Mouse (Mus musculus) forebrain, embryonic 11.5 days (tissue): ENCODE measurements around the gene Ppa2. TPM values are rescaled to one million over a fixed set of nuclear protein-coding genes. Genes with fewer than 3 reads are reported as not detected.

Experiments
- ATAC-seq: fragments of 200-750 bp; cut with Nextera tagmentation; replicated peaks from 2 replicates; pipeline ENCODE4 v1.8.0; 2017; ENCODE audit warnings: moderate TSS enrichment; ENCODE audit not compliant: low FRiP score
- DNase-seq: peaks from one replicate; pipeline ENCODE4 v3.0.0-alpha.2; 2017; ENCODE audit warnings: low spot score
- H3K27ac ChIP-seq: fragments of 300-500 bp; sonication (generic); 2 replicates; pipeline ENCODE4 v1.5.1; 2014; ENCODE audit warnings: low read depth, low read length
- H3K27me3 ChIP-seq: fragments of 300-500 bp; sonication (generic); 2 replicates; pipeline ENCODE4 v1.6.1; 2014; ENCODE audit warnings: mild to moderate bottlenecking, low read length, mixed read lengths; ENCODE audit not compliant: control insufficient read depth, insufficient read depth
- H3K36me3 ChIP-seq: fragments of 300-500 bp; sonication (generic); 2 replicates; pipeline ENCODE4 v1.6.1; 2014; ENCODE audit warnings: mild to moderate bottlenecking, low read length, moderate library complexity, mixed read lengths; ENCODE audit not compliant: control insufficient read depth, insufficient read depth
- H3K4me1 ChIP-seq: fragments of 300-500 bp; sonication (generic); replicated peaks from 2 replicates; pipeline ENCODE4 v1.6.1; 2014; ENCODE audit warnings: low read length, mixed read lengths; ENCODE audit not compliant: control insufficient read depth, insufficient read depth
- H3K4me2 ChIP-seq: fragments of 300-500 bp; sonication (generic); 2 replicates; pipeline ENCODE4 v1.6.1; 2014; ENCODE audit warnings: low read depth, mild to moderate bottlenecking, low read length, moderate library complexity, mixed read lengths; ENCODE audit not compliant: severe bottlenecking
- H3K4me3 ChIP-seq: fragments of 300-500 bp; sonication (generic); 2 replicates; pipeline ENCODE4 v1.5.1; 2014; ENCODE audit warnings: low read depth, low read length
- H3K9ac ChIP-seq: fragments of 300-500 bp; sonication (generic); 2 replicates; pipeline ENCODE4 v1.6.1; 2014; ENCODE audit warnings: low read length
- H3K9me3 ChIP-seq: fragments of 300-500 bp; sonication (generic); 2 replicates; pipeline ENCODE4 v1.6.1; 2016; ENCODE audit warnings: low read length, mixed read lengths; ENCODE audit not compliant: control insufficient read depth
- WGBS: fragments of 180-500 bp; shearing (Covaris S2); extraction: QIAGEN DNeasy Blood & Tissue Kit; methylation state at CpG from one replicate; pipeline ENCODE4 v1.1.7; 2014; 5-methylcytosine and 5-hydroxymethylcytosine counted together
- polyA plus RNA-seq: library from polyadenylated mRNA; unstranded; fragments of >200 nt; fragmentation: Nextera tagmentation; extraction: Ambion mirVana; gene quantifications from 2 replicates; pipeline ENCODE4 v1.2.1, GENCODE M21; 2014

The Ppa2 gene
- polyA plus RNA-seq, 1 experiment from 2014 or later, result 75.1 TPM

GRCm38 (mm10) chr3:133321928-133322327, 12.0 kb downstream of the Ppa2 start:
- no peak for ATAC-seq
- H3K27ac ChIP-seq, result no peak overlapping the region
- H3K9me3 ChIP-seq, result no peaks in the 10 kb centered on the region
- no peaks in the 10 kb centered on the region for H3K27me3 ChIP-seq
- H3K36me3 ChIP-seq, result no peaks in the 10 kb centered on the region
- DNase-seq, result no peak
- no peak overlapping the region for H3K4me2 ChIP-seq
- WGBS, result 93% methylated on average over 10 of the region's 10 CpGs
- H3K4me1 ChIP-seq, result no peaks in the 10 kb centered on the region
- no peak overlapping the region for H3K9ac ChIP-seq
- no peak overlapping the region for H3K4me3 ChIP-seq

GRCm38 (mm10) chr3:133322552-133322951, 12.6 kb downstream of the Ppa2 start:
- 78% methylated on average over 4 of the region's 4 CpGs for WGBS
- H3K9ac ChIP-seq, result no peak overlapping the region

GRCm38 (mm10) chr3:133325135-133325534, 15.2 kb downstream of the Ppa2 start:
- ATAC-seq (no peak), DNase-seq (no peak)
- Histone ChIP-seq H3K4me3 (no peak overlapping the region), H3K4me1 (no peaks in the 10 kb centered on the region), H3K27ac (no peak overlapping the region), H3K36me3 (no peaks in the 10 kb centered on the region), H3K27me3 (no peaks in the 10 kb centered on the region), H3K4me2 (no peak overlapping the region), H3K9me3 (no peaks in the 10 kb centered on the region), H3K9ac (no peak overlapping the region)
- WGBS, result 38% methylated on average over 5 of the region's 5 CpGs

More at GRCm38 (mm10) chr3:133322552-133322951, 12.6 kb downstream of the Ppa2 start:
- H3K4me3 ChIP-seq, result no peak overlapping the region
- H3K27ac ChIP-seq, result no peak overlapping the region
- no peak overlapping the region for H3K4me2 ChIP-seq
- ATAC-seq (no peak), DNase-seq (peak; percentile 64)
- no peaks in the 10 kb centered on the region for H3K27me3 ChIP-seq
- H3K9me3 ChIP-seq, result no peaks in the 10 kb centered on the region
- H3K36me3 ChIP-seq, result no peaks in the 10 kb centered on the region
- H3K4me1 ChIP-seq, result no peaks in the 10 kb centered on the region

DNA sequence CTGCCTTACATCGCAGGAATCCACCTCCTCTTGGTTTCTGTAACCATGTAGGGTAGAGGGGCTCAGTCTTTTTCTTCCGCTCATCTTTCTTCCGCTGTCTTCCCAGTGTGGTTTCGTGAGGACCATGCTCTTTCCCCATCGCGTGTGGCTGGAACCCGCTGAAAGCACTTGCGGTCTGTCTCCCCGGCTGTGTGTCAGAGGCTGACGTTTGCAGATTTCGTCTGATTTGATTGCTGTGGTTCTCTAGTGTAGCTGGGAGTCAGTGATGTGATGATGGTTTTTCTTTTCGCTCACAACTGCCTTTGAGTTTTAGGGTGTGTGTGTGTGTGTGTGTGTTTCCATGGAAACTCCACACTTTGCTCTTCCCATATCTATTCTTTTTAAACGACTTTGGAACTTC, 18.6 kb downstream of the Ppa2 start:
- no peak overlapping the region for H3K4me2 ChIP-seq
- no peak overlapping the region for H3K9ac ChIP-seq
- DNase-seq, result no peak
- no peaks in the 10 kb centered on the region for H3K27me3 ChIP-seq
- no peaks in the 10 kb centered on the region for H3K4me1 ChIP-seq
- no peak overlapping the region for H3K27ac ChIP-seq
- ATAC-seq, result no peak
- no peaks in the 10 kb centered on the region for H3K9me3 ChIP-seq
- no peaks in the 10 kb centered on the region for H3K36me3 ChIP-seq
- H3K4me3 ChIP-seq, result no peak overlapping the region
- 93% methylated on average over 13 of the region's 13 CpGs for WGBS

GRCm38 (mm10) chr3:133329406-133329805, 19.5 kb downstream of the Ppa2 start:
- 81% methylated on average over 2 of the region's 2 CpGs for WGBS

GRCm38 (mm10) chr3:133331184-133331866, 21.4 kb downstream of the Ppa2 start:
- Histone ChIP-seq H3K4me2 (no peak overlapping the region), H3K27ac (no peak overlapping the region), H3K27me3 (no peaks in the 10 kb centered on the region), H3K9me3 (no peaks in the 10 kb centered on the region), H3K4me1 (no peaks in the 10 kb centered on the region), H3K4me3 (no peak overlapping the region), H3K9ac (no peak overlapping the region), H3K36me3 (no peaks in the 10 kb centered on the region)
- ATAC-seq (0 out of 2 replicates have a peak, but pooled peaks have one; percentile 39), DNase-seq (no peak)
- WGBS, result 82% methylated on average over 15 of the region's 15 CpGs

More at GRCm38 (mm10) chr3:133329406-133329805, 19.5 kb downstream of the Ppa2 start:
- H3K4me1 ChIP-seq, result no peaks in the 10 kb centered on the region
- H3K9ac ChIP-seq, result no peak overlapping the region
- no peak overlapping the region for H3K27ac ChIP-seq
- H3K4me3 ChIP-seq, result no peak overlapping the region
- H3K36me3 ChIP-seq, result no peaks in the 10 kb centered on the region
- H3K4me2 ChIP-seq, result no peak overlapping the region
- DNase-seq (no peak), ATAC-seq (no peak)
- no peaks in the 10 kb centered on the region for H3K9me3 ChIP-seq
- no peaks in the 10 kb centered on the region for H3K27me3 ChIP-seq

DNA sequence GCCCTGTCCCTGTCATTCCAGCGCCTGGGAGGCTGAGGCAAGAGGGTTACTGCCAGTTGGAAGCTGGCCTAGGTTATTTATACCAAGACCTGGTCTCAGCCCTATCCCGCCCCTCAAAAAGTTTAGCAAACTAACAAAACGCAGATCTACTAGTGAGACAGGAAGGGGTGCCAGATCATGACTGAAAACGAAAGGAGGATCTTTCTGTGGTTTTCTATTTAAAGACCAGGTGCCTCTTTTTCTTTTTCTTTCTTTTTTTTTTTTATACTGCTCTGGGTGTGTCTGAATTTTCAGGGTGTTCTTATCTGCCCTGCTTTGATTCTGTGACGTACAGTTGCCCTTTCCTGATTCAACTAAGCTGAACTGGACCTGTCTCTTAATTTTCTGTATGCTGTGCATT, 22.4 kb downstream of the Ppa2 start:
- H3K9ac ChIP-seq, result no peak overlapping the region
- H3K9me3 ChIP-seq, result no peaks in the 10 kb centered on the region
- ATAC-seq (no peak), DNase-seq (no peak)
- 88% methylated on average over 5 of the region's 5 CpGs for WGBS
- no peak overlapping the region for H3K4me2 ChIP-seq
- no peaks in the 10 kb centered on the region for H3K27me3 ChIP-seq
- H3K4me1 ChIP-seq, result no peaks in the 10 kb centered on the region
- no peak overlapping the region for H3K4me3 ChIP-seq
- no peak overlapping the region for H3K27ac ChIP-seq
- H3K36me3 ChIP-seq, result no peaks in the 10 kb centered on the region

DNA sequence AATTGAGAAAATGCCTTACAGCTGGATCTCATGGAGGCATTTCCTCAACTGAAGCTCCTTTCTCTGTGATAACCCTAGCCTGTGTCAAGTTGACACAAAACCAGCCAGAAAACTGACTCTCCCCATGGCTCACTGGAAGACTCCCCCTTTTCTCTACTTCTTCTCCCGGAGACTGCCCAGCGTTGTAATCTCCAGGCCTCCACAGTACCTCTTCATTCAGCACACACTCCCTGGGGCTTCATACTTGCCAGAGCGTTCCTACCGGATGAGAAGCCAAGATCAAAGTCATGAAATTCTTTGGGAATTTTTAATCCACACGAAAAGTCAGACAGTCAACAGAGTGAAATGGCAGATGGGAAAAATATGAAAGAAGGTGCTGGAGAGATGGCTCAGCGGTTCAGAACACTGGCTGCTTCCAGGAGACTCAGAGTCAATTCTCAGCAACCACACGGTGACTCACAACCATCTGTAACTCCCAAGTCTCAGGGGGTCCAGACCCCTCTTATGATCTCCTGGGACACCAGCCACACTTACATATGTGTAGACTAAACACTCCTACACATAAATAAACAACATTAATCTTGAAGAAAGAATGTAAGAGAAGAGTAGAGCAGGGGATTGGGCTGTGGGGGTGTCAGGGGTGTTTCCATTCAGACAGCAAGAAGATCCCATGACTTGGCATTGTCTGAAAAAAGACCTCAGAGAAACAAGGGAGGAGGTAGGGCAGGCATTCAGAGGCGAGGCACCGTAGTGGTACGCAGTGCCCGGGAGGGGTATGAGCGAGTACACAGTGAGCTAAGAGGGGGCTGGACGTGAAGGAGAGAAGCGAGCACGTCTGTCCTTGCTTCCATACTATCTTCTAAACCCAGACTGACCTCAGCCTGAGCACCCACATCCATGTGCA, 23.6 kb downstream of the Ppa2 start:
- no peak overlapping the region for H3K9ac ChIP-seq
- no peaks in the 10 kb centered on the region for H3K4me1 ChIP-seq
- no peaks in the 10 kb centered on the region for H3K36me3 ChIP-seq
- no peaks in the 10 kb centered on the region for H3K9me3 ChIP-seq
- H3K4me2 ChIP-seq, result no peak overlapping the region
- H3K27me3 ChIP-seq, result no peaks in the 10 kb centered on the region
- no peak for ATAC-seq
- WGBS, result 89% methylated on average over 15 of the region's 15 CpGs
- no peak overlapping the region for H3K4me3 ChIP-seq
- H3K27ac ChIP-seq, result no peak overlapping the region
- DNase-seq, result no peak
